Mouse (Mus musculus): ENCODE results near the gene Mfsd6.

DNA sequence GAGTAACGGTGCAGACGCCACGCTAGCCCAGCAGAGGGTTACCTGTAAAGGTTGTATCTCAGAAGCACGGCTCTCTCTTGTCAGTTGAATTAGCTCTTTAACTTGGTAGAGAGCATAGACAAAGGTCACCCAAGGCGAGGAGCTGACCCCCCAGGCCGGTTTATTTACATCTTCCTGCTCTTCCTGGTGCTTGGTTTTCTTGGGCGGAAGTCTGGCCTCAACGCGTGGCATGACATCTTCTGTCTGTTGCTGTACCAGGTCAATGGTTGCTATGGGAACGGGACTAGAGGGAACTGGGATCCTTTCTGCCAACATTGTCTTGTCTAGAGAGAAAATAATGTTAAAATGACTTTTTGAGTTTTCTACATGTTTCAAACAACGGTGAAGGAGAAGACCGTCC, 66.5 kb downstream of the Mfsd6 start:
- TF ChIP-seq CTCF (IDR thresholded peaks at IDR 0.05; ENCODE audit: borderline replicate concordance, extremely low read depth, insufficient read depth, insufficient read length) (no peak), POLR2A (IDR thresholded peaks at IDR 0.05; ENCODE audit: borderline replicate concordance, extremely low read depth, insufficient read depth, insufficient read length, poor library complexity, severe bottlenecking) (no peak)
